ENCODE assay signal across 18 mouse cellular contexts in genomic region chr13:70742693-70743092, GRCm38 (mm10).
"Had no signal": no experiment of that assay in that cellular context is flagged by ENCODE, and none has a peak within 500 bp of the region (broad histone marks: within the 10 kb centered on the region; RNA-seq: fewer than 3 reads in every experiment).

No protein-coding gene starts in this region.

- H3K4me1 ChIP-seq: midbrain, embryonic 12.5 days; neural tube, embryonic 13.5 days had no signal

- ATAC-seq: midbrain, embryonic 16.5 days had no signal

- H3K27ac ChIP-seq: midbrain, embryonic 12.5 days; neural tube, embryonic 13.5 days; neural tube, embryonic 15.5 days had no signal

- H3K9ac ChIP-seq: lung, embryonic 14.5 days; midbrain, embryonic 12.5 days; neural tube, embryonic 13.5 days; neural tube, embryonic 15.5 days had no signal

- H3K4me2 ChIP-seq: lung, embryonic 14.5 days; midbrain, embryonic 12.5 days; neural tube, embryonic 13.5 days; neural tube, embryonic 15.5 days had no signal

- H3K4me3 ChIP-seq: midbrain, embryonic 10.5 days; midbrain, embryonic 12.5 days; myocyte; neural tube, embryonic 13.5 days; neural tube, embryonic 15.5 days had no signal

- H3K36me3 ChIP-seq: midbrain, embryonic 10.5 days; midbrain, embryonic 12.5 days; neural tube, embryonic 13.5 days; neural tube, embryonic 15.5 days had no signal

- H3K9me3 ChIP-seq: midbrain, embryonic 10.5 days; midbrain, embryonic 12.5 days; neural tube, embryonic 13.5 days; neural tube, embryonic 15.5 days had no signal

- H3K27me3 ChIP-seq: midbrain, embryonic 12.5 days; neural tube, embryonic 13.5 days; neural tube, embryonic 15.5 days had no signal

- DNase-seq: lung, embryonic 14.5 days; lung, postnatal 10 days; lung, postnatal 4 days; midbrain, embryonic 14.5 days; retina, postnatal 1 day; right cerebral cortex, adult 18-20 months; right cerebral cortex, postnatal 25 days; right cerebral cortex, postnatal 4 days; spleen, adult 18-20 months; thymus, adult 18-20 months; thymus, postnatal 14 days; thymus, postnatal 36 days had no signal
